Mouse (Mus musculus): Measurements from ENCODE around the gene Smim8. TPM values are rescaled to one million over a fixed set of nuclear protein-coding genes. Genes with fewer than 3 reads are reported as not detected.

The Smim8 gene
- total RNA-seq, 2 experiments from 2014 or later: 18.9 to 21.8 TPM

GRCm38 (mm10) chr4:34720127-34720895 is 57.9 kb downstream of the Smim8 start:
- DNase-seq (ENCODE audit: low spot score in 2 of 2): no peak

GRCm38 (mm10) chr4:34719421-34719820 is 58.8 kb downstream of the Smim8 start:
- DNase-seq (ENCODE audit: low spot score in 2 of 2): no peak

Other genes with a start within 250 kb of the Smim8 start
- 100 to 1,000 TPM; 101 to 103 TPM for gene Akirin2, start 227.5 kb downstream of the Smim8 start, total RNA-seq (2021)
- 10 to 100 TPM; 48.0 to 49.8 TPM for gene Orc3, start 163.5 kb downstream of the Smim8 start, total RNA-seq (2021)
- gene Rars2, start 163.5 kb downstream of the Smim8 start, total RNA-seq (2021): 10 to 100 TPM; 26.5 to 27.6 TPM
- 10 to 100 TPM; 18.3 to 19.2 TPM for gene Slc35a1, start 91.0 kb downstream of the Smim8 start, total RNA-seq (2021)
- gene Cfap206, start 48.2 kb downstream of the Smim8 start, total RNA-seq (2021): 1 to 10 TPM; 1.3 to 1.4 TPM
- gene Gm136, start 22.2 kb downstream of the Smim8 start, total RNA-seq (2021): not detected
- 10 to 100 TPM; 25.7 to 25.8 TPM for gene Zfp292, start 104.5 kb upstream of the Smim8 start, total RNA-seq (2021)
- gene Cga, start 115.4 kb upstream of the Smim8 start, total RNA-seq (2021): not detected

Data from layer of hippocampus, adult 18-20 months (tissue).